Mouse (Mus musculus): ENCODE results near the gene Gramd1b.

Gene Gramd1b

DNA sequence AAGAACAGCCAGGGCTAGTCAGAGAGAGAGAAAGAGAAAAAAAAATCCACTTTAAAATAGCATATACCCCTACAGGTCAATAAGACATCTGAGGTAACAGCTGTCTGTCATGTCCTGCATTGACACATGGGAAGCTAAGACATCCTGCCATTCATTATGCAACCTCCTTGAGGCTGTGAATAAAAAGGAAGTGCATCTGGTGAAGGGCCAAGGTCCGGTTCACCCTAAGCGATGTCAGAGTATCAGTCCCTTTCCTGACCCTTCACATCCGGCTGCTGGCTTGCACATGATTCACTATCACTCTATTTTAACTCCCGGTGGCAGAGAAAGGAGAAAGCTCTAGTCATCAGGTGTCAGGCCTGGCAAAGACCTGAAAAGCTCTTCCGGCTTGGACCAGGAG lies 73.7 kb downstream of the Gramd1b start:
- DNase-seq (ENCODE audit: low spot score): no peak

DNA sequence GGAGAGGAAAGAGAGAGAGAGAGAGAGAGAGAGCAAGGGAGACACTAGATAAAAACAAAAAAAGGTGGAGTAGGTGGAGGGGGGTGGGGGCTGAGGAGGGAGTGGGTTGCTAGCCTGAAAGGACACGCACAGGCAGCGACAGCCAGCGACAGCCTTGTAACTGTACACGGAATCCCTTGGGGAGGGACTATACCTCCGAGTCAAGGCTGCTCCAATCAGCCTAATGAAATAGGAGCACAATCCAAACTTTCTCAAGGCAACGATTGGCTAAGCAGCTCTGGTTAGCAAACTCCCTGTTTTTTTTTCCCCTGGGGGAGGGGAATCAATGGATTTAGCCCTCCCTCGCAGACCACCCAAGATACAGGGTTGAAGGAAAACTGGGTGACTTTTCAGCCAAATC lies 75.0 kb downstream of the Gramd1b start:
- no peak for DNase-seq (ENCODE audit: low spot score)

DNA sequence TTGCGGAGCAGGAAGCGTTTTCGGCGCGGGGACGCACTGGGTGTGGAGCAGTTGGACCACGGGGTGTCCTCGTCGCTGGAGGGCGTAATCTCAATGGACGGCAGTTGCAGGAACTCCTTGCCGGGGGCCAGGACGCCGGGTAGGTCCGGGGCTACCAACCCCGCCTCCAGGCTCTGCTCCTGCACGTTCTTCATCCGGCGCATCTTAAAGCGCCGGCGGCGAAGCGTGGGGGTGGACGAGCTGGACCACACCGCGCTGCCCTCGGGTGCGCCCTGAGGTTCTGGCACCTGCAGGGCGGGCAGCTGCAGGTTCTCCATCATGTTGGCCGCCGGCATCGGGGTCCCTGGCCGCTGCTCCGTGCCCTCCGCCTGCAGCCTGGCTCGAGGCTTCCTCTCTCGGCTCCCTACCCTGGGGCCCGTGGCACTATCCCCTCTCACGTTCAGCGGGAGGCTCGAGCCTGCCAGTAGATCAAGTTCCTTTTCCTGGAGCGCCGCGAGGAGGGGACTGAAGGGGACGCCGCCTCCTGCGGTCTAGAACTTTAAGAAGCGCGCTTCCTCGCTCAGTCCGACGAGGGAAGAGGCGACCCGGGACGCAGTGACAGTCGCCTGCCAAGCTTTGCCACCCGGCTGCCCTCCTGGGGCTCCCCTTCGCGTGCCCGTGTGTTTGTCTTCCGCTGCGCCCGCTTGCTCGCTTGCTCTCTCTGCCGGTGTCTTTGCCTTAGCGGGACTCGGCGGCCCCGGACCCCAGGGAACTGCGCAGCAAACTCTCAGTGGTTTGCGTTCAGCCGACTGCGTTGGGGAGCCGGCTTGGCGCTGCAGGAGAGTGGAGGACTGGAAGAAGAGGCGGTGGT lies 75.6 kb downstream of the Gramd1b start:
- DNase-seq (ENCODE audit: low spot score): no peak

DNA sequence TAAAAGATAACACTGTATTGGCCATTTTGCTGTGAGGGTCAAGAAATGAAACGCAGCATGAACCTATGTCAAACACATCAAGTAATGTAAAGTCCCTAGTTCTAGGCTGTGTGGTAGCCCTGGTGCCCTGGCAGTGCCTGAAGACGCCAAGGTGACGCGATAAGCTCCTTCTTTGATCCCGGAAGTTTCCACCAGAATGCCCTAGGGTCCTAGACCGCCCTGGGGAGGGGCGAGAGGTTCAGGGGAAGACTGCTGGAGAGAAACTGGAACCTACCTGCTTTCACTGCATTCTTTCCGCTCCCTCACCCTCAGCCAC lies 76.2 kb downstream of the Gramd1b start:
- DNase-seq (ENCODE audit: low spot score): no peak

DNA sequence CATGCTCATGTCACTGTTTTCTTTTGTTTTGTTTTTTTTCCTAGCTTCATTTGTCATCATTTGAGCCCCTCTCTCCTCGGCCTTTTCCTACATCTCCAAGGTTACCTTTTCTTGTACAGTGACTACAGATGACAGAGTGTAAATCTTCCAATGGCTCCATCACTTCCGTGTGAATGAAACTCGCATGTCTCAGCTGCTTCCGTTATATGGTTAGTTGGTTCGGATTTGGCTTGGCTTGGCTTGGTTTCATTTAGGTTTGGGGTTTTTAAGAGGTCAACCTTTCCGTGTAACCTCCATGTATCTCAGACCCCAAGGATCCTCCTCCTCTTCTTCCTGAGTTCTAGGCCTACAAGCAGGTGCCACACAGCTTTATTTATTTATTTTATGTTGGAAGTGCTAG lies 77.3 kb downstream of the Gramd1b start:
- no peak for DNase-seq (ENCODE audit: low spot score)

DNA sequence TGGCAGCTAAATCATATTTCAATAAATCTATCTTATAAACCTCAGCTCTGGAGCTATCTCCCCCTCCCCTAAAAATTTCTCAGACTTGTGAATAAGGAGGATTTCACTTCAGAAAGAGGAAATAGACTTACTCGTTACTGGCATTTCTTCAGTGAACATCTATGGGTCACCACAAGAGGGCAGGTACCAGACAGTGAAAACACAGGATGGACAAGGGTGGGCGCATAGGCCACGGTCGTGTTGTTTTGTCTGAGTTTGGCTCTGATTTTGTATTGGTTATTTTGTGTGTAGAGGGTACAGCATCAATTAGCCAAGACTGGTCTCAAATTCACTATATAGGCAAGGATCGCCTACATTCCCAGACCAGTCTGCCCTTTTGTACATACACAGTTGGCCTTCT lies 79.0 kb downstream of the Gramd1b start:
- no peak for DNase-seq (ENCODE audit: low spot score)

DNA sequence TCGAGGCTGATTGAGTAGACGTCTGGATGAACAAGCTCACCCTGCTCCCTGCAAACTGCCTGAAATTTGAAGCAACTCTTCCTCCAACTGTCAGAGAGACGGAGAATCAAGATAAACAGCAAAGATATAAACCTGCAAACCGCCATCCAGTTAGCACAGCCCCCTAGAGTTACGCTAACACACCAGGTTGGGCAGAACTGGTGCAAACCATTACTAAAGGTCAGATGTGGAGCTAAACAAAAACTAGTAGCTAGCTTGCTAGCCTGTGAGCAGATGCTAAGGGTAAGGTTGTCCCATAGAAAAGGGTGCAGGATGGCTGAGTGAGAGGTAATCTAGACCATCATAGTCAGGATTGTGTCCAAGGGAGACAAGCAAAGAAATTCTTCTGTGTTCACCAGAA lies 80.4 kb downstream of the Gramd1b start:
- no peak for DNase-seq (ENCODE audit: low spot score)

DNA sequence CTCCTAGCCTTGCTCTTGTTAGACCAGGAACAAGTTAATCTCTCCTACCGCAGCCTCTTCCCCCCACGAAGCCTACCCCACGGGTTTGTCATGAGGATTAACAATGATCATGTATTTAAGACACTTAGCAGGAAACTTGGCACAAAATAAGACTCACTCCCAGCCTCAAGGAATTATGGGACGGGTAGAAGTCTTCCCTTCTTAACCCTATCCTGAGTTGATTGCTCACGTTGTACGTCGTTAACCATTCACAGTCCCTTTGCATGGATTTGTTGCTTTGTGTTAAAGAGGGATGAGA lies 80.8 kb downstream of the Gramd1b start:
- DNase-seq (ENCODE audit: low spot score): no peak

DNA sequence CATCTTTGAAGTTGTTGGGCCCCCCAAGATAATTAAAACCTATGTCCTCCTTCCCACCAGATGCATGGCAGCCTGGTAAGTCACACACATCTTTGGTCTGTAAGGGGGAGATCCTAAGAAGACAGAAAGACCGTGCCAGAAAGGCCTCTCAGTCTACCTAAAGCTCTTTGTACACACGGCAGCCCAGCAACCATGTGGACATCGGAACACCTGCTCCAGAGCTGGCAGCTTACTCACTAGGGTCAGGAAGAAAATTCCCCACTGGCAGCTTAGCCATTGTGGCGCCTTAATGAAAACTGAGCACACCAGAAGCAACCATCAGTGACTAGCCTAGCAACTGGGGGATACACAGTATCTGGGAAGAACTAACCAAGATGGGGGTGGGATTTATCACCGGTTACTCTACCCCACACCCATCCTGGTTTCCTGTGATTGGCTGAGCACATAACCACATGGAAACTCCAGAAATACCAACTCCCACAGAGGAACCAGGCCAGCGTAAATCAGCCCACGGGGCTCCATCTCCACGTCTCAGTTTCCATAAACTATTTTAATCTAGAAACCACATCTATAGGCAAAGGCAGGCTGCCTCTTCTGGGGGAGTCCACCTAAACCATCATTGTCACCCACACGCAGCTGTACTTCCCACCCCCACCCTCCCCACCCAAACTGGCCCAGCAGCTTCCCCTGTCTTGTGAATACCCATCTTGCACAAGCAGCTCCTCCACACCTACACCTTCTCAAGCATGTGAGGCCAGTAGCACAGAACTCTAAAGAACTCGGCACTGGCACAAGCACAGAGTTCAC lies 81.4 kb downstream of the Gramd1b start:
- no peak for DNase-seq (ENCODE audit: low spot score)

DNA sequence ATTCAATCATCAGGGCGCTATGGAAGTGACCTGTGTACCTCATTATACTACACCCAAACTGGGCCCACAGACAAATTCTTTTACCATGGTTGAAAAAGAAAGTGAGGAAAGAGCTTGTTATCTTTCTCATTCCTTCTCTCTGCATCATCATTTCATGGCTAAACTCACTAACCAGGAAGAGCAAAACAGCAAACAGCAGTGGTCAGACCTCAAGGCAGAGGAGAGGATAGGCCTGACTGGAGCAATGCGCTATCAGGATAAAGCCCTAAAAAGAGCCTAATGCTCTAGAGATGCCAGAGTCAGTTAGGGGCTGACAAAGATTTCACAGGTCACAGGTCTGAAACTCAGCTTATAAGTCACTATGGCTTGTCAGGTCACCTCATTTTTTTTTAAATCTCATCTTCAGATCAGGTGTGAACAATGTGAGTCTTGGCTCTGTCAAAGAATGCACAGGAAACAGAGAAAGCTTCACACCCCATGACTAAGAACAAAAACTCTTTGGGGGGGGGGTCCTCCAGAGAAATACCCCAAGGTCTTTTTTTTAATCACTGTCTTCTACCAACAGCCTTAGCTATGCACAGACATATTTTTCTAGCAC lies 82.4 kb downstream of the Gramd1b start:
- DNase-seq (ENCODE audit: low spot score): no peak

DNA sequence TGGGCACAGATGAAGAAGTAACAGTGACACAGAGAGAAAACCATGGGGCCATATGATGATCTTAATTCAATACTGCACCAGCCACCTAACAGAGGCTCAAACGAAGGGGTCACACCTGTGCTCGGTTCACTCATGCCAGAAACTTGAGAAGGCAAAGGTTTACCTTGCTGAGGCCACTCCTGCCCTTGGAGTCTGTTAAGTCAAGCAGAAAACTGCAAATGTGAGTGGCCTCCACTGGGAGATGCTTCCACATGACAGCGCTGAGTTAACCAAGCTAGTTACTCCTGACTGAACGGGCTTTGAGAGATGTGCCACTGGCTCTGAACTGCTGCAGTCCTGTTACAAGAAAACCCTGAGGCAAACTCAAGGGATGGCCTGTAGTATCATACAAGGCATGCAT lies 83.9 kb downstream of the Gramd1b start:
- DNase-seq (ENCODE audit: low spot score): no peak

DNA sequence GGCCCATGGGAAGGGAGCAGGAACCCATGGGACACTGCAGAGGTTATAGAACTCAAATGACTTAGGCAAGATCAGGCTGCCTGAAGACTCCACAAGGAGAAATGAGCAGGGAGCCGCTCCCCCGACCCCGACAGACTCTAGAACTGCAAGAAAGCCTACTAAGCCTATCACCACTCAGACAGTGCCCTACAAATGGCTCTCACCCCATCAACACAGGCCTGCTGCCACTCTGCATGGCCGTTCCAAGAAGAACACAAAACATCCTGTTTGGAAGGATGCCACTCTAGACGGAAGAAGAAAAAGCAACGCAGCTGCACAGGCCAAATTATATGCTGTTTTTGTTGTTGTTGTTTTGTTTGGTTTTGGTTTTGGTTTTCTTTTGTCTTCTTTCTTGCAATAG lies 86.2 kb downstream of the Gramd1b start:
- no peak for DNase-seq (ENCODE audit: low spot score)

DNA sequence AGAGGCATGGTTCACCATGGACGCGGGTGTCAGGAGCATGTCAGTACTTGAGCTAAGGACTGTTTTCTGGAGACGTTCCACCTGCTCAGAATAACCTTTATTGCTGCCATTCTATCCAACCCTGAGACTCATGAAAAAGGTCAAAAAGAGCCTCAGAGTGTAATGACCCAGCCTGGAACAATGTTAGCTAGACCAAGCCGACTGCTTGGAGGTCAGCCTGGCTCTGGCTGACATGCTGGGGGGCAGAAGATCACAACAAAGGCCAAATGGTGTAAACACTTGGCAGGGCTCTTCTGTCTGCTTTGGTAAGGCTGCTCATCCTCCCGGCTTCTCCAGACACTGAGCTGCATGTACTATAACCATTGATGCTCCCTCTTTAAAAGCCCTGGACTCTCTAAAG lies 88.4 kb downstream of the Gramd1b start:
- DNase-seq (ENCODE audit: low spot score): no peak

DNA sequence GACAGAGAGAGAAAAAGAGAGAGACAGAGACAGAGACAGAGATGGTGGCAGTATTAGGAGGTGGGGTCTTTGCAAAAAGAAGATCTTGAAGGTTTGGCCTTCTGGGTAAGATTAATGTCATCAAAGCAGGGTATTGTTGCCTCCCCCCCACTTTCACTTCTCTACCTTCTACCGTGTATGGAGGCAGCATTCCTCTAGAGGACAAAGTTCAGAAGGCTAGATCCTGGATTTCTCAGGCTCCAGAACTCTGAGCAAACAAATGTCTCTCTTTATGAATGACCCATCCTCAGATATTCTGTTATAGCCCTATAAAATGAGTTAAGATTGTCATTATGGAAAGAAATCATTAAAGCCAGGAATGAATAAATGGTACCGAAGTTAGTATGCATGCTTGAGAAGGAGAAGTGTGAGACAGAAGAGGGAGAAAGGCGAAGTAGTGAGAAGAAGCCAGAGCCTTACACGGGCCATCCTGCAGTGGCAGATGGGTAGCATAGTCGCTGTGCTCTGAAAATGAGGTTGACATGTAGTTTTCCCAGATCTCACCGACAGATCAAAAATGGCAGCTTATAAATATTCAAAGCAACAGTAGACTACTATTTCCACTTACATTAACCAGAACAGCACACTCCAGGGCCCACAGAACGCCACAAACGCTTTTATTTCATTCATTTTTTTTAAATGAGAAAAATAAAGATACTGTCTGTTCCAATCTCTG lies 91.1 kb downstream of the Gramd1b start:
- no peak for DNase-seq (ENCODE audit: low spot score)

DNA sequence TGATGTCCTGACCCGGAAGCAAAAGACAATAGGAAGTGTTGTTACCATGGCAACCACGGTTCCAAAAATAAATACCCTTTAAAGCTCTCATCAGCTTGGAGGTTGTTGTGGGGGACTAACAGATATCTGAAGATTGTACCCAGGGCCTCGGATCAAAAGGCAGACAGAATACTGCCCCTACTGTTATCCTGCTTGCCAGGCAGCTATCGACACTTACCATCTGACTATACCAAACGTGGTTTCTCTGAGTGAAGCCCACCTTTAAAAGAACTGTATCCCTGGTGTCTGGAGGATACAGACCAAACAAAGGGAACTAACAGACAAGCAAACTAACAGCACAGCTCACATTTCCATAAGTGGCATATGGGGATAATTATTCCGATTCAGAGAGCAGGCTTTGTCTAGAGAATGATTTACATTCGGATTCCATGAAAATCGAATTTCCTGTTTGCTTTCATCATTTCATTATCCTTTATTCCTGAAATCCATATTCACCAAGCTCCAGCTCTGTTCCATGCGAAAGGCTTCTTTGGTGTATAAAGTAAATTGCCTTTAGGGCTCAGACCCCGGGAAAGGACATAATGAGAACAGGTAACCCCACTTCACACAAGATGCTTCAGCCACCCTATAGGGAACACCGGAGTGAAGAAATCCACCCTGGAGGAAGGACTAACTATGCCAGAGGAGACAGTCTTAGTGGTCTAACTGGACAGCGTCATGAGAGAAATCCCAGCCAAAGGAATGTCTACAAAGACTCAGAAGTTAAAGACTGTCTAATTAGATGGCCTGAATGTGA lies 92.3 kb downstream of the Gramd1b start:
- DNase-seq (ENCODE audit: low spot score): no peak

DNA sequence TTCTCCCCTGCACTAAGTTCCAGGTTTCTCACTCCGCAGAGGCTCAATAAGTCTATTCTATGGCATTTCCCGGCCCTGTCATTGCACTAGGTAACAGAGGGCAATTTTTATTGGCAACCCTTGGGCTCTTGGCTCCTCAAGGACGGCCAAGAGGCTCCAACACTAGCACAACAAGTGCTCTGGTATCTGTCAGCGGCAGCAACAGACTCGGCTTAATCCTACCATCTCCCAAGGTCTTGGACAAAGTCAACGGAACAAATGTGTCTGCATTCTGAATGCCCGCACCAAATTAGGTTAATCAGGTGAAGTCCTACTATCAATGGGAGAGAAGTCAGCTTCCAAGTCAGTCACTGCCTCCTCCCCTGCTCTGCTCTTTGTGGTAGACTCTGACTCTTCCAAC lies 93.3 kb downstream of the Gramd1b start:
- no peak for DNase-seq (ENCODE audit: low spot score)

DNA sequence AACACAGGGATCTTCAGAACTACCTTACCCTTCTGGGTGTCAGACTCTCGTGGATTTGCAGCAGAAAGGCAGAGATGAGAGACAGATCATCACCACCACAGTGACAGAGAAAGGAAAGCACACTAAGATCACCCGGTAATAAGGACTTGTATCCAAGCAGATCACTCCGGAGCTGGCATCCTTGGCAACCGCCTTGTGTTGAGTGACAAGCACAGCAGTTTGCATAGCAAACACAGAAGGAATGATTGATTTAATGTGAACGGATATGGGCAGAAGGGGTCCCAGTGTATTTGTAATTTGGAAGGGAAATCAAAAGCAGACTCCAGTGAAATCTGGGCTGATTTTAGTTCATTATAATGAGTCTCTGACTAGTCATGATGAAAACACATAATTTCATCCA lies 97.9 kb downstream of the Gramd1b start:
- no peak for DNase-seq (ENCODE audit: low spot score)

DNA sequence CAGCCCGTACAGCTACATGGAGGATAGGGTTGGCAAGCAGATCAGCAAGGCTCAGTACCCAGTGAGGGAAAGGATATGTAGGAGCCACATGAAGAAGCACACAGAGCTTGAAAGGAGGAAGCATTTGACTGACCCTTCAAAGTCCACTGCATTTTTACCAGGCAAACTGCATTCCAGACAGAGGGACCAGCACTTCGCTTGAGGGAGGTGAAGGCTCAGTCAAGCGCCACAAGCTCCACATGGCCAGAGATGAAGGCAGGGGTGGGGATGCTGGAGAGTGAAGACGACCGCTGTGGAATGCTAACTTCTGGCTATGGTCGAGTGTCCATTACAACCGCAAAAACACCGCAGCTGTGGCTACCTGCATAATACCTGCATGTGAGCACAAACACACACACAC lies 100.2 kb downstream of the Gramd1b start:
- DNase-seq (ENCODE audit: low spot score): no peak

DNA sequence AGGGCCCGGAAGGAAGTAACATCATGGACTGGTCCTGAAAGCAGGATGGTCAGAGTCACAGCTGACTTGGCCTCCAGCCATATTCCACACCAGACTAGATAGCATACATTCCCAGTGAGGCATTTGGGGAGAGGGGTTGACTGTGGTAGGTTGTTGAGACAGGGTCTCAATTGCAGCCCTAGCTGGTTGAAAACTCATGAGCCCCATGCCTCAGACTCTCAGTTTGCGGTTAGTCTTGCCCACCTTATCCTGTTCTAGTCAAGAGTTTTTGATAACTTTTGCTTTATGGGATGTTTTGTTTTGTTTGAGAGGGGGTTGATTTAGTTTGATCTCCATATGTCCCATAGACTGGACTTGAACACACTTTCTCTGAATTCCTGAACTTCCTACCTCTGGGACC lies 103.5 kb downstream of the Gramd1b start:
- no peak for DNase-seq (ENCODE audit: low spot score)

DNA sequence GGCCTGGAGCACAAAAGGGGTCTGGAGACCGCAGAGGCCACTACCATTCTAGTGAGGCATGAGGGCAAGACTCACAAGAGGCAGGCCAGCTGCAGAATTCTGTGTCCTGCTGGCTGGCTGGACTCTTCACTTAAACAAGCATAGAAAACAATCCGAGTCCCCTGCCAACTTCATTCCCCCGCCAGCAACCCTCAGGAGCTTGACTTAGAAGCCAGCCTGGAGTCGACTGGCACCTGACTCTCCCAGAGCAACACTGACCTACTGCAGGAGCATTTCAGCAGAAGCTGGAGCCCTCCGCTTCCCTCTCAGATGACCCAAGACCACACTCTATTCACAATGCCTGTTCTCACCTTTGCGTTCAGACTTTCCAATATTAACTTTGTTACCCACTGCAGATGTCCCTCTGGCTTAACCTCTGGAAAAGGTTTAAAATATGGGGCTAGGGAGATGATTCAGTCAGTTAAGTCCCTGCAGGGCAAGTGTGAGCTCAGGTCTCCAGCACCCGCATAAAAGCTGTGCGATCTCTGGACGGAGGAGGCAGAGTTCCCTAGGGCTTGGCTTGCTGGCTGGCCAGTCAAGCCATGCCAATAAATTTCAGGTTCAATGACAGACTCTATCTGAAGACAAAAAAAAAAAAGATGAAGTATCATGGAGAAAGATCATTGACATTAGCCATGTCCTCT lies 104.8 kb downstream of the Gramd1b start:
- DNase-seq (ENCODE audit: low spot score): no peak

DNA sequence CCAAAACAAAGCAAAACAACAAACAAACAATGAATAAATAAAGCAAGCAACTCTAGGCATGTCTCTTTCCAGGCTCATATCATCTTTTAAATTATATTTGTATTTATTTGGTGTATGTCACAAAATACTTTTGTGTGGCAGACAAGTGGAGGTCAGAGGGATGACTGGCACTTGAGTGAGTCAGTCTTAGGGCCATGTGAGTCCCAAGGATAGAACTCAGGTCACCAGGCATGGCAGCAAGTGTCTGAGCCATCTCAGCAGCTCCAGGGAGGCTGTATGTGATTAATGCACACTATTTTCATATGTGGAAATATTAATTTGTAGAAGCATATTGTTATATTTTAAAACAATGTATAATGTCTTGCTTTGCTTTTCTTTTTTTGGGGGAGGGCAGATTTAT lies 106.3 kb downstream of the Gramd1b start:
- no peak for DNase-seq (ENCODE audit: low spot score)

All from yolk sac, embryonic 10.5 days (tissue).